Mouse (Mus musculus) 3134 (cell line): ENCODE measurements around the gene Thumpd1.
"Not testable (repeated sequence)": the region's sequence is repeated elsewhere in the genome, so short reads cannot be mapped to it uniquely, and the experiment has no call there.

ENCODE experiments used
- DNase-seq: peaks from one replicate; pipeline ENCODE4 v3.0.0-alpha.2; 2011; ENCODE audit warnings: low spot score; ENCODE audit not compliant: insufficient read length; ENCODE audit errors: extremely low read depth

Thumpd1 gene

GRCm38 (mm10) chr7:119720253-119720946, at the start of gene Thumpd1:
Gene Thumpd1, minus strand, starts transcription at chr7:119720798.
- peak; percentile 92 for DNase-seq

DNA sequence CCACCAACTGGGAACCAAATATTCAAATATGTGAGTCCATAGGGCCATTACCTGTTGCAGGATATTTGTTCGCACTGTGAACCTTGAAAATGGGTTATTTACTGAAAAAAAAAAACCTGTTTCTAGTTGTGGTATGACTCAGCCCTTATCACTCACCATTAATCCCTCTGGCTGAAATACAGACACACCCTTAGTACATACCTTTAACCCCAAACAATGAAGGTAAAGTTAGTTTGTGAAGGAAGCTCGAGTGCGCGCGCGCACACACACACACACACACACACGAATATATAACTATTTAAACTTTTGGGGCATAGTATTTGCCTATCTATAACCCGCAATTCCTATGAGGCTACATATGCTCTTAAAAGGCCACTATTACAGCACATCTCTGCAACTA, 49.3 kb upstream of the Thumpd1 start:
- no peak for DNase-seq

DNA sequence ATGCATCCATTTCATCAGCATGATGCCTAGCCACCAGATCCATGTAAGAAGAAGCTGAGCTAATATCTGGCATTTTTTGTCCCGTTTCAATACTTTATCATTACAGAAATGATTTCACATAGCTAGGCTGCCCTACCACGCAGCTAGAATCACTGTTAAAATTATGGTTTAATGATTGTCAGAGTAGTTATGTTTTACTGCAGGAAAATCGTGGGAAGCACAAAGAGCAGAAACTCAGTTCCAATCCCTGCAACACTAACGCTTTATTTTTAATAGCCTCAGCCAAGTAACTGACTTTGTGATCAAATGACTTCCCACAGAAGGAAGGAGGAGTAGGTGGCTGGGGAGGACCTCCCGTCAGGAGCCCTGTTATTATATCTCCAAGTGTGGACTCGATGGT, 46.4 kb upstream of the Thumpd1 start:
- no peak for DNase-seq

DNA sequence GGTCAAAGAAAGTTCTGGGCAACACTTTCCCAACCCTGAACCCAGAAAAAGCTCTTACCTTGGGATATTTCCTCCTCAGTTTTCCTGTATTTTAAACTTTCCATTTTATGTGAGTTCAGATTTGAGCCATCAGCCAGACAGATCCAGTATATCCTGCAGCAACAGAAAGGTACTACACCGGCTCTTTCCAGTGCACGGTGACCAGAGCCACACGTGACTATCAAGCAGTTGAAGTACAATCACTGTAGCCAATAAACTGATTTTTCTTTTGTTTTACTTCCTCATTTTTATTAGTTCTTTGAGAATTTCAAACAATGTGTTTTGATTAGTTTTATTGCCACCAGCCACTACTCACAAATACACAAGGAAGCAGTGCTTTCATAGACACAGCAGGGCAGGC, 43.8 kb upstream of the Thumpd1 start:
- DNase-seq, result no peak

- DNase-seq, result no peak
Measured at GRCm38 (mm10) chr7:119762166-119762697, 41.6 kb upstream of the Thumpd1 start.

DNA sequence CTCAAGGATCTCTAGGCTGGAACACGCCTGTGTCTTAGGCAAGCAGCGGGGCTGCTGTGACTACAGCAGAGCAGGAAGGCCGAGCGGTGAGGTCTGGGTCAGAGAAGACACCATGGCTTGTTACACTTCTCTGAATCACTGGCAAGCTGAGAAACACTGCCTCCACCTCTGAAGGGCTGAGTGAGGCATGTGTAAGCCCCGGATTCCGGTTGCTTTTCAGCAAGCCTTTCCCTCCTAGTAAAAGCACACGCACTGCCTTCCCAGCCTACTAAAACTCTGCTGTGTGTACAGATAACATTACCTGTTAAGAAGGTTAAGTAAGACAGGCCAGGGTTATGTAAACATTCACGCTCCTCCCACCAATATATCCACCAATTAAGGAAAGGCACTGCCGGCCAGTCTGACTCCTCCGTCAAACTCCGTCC, 39.9 kb upstream of the Thumpd1 start, which contains the start of gene Acsm3:
Acsm3 (plus strand) TSS at position 397 of the 425 bp plus-strand sequence.
- no peak for DNase-seq

DNA sequence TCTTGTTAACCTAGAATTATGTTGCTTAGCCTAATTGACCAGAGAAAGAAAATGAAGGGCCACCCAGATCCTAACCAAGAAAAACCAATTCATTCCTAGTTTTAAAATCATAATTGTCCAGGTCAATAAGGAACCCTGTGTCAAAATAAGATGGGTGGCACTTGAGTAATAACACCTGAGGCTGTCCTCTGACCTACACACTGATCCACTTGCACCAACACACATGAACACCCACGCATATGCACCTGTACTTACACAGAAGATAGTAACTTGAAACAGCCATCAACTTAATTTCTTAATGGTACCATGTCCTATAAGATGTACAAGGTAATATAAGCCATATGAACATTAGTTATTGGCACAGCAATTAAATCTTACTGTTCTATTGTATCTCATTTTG, 33.1 kb upstream of the Thumpd1 start:
- no peak for DNase-seq

- no peak for DNase-seq
Measured at GRCm38 (mm10) chr7:119749942-119750341, 29.3 kb upstream of the Thumpd1 start.

GRCm38 (mm10) chr7:119748761-119749160, 28.2 kb upstream of the Thumpd1 start:
- DNase-seq, result no peak

GRCm38 (mm10) chr7:119745869-119746268, 25.3 kb upstream of the Thumpd1 start:
- no peak for DNase-seq

DNA sequence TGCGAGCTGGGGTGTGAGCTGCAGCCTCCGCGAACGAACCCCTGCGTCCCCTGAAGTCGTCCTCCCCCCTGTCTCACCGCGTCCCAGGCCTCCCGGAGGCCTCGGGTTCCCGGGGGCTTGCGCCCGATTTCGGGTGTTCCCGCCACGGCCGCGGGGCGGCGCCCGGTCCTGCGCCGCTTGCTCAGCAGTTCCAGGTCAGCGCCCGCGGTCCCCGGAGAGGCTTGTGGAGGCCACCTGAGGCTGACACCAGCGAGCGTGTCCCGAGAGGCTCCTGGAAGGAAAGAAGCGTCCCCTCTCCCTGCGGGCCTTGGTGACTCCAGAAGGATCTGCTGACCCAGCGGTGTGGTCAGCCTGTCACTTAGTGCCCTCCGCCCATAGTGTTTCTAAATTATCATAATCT, 23.7 kb upstream of the Thumpd1 start:
- peak; percentile 2 for DNase-seq

- DNase-seq, result not testable (repeated sequence)
Measured at GRCm38 (mm10) chr7:119739798-119740468, 19.3 kb upstream of the Thumpd1 start.

DNA sequence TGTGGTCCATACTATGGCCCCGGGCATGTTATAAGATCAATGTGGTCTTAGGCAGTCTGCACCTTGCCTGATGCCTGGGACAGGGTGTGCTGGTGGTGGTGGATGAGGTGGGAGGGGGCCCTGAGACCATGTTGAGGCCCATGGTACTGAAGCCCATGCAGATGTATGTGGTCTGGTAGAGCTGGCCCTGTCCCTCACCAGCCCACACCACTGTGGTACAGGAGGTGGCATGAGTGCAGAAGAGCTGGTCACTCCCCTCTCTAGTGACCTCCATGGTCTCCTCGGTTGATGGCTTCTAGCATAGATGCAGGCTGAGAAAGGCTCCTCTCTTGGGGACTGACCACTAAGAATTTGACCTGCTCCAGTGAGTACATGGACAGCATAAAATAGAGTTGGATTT, 18.3 kb upstream of the Thumpd1 start:
- DNase-seq, result no peak

DNA sequence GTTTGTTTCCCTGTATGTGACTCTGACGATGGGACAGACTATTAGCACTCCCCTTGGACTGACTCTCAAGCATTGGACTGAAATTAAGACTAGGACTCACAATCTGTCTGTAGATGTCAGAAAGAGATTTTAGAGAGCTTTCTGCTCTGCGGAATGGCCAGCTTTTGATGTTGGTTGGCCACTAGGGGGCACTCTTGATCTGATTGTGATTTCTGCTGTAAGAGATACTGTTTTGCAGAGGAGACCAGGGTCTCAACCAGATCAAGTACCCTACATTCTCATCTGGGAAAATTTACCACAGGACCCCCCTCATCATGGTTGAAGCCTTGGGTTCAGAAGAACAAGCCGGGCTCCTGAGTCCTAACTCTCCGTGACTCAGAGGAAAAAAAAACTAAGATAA, 10.7 kb upstream of the Thumpd1 start:
- not testable (repeated sequence) for DNase-seq

GRCm38 (mm10) chr7:119727621-119728020, 7.0 kb upstream of the Thumpd1 start:
- peak; percentile 43 for DNase-seq

- no peak for DNase-seq
Measured at GRCm38 (mm10) chr7:119720947-119721310, 331 bp upstream of the Thumpd1 start.

DNA sequence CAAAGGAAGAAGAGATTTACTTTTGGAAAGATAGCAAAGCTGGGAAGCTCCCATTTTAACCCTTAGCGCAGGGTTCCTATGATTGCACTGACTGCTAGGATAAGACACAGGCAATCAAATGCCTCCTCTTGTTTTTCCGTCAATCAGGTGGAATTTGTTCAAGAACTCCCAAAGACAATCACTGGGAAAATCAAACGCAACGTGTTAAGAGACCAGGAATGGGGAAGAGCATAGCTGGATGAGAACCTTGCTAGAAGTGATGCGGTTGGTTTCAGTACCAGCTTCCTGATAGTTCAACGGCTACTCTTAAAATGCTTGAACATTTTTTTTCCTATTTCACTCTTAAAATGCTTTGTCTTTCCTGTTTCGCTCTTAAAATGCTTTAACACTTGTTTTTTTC, 6.5 kb downstream of the Thumpd1 start:
- no peak for DNase-seq

DNA sequence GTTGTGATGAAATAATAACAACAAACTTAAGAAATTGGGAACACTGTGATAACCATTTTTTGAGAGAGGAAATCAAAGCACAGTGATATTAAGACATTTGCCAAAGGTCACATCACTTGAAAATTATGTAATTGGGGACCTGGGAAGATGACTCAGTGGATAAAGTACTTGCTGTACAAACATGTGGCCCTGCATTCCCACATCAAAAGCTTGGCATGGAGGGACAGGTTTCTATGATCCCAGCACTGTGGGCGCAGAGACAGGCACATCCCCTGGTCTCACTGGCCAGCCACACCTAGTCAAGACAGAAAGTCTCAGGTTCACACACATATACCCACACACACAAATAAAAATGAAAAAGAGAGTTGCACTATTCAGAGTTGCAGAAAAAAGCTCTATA, 25.7 kb downstream of the Thumpd1 start:
- DNase-seq, result no peak

DNA sequence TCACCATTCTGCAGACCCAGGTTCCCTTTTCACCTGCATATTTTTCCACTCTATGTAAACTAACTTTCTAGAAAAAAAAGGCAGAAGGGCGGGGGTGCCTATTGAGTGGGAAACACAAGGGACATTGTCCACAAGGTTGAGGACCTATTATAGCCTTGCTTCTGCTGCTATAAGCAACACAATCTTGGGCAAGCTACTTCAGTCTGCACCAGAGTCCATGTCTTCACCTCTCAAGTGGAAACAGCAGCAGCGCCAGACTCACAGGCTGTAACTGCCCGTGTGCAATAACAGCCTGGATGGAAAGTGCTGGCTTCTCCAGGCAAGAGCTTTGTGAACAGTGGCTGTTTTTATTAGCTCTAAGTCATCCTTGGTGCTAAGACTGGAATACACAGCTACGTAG, 28.3 kb downstream of the Thumpd1 start:
- DNase-seq, result no peak

GRCm38 (mm10) chr7:119689726-119690125, 30.9 kb downstream of the Thumpd1 start, which contains the start of gene Acsm4:
Gene Acsm4, plus strand, starts transcription at chr7:119690026.
- no peak for DNase-seq

- DNase-seq, result no peak
Measured at GRCm38 (mm10) chr7:119682699-119683098, 37.9 kb downstream of the Thumpd1 start.

GRCm38 (mm10) chr7:119680107-119680506, 40.5 kb downstream of the Thumpd1 start:
- DNase-seq, result no peak
